In the genomic region with DNA sequence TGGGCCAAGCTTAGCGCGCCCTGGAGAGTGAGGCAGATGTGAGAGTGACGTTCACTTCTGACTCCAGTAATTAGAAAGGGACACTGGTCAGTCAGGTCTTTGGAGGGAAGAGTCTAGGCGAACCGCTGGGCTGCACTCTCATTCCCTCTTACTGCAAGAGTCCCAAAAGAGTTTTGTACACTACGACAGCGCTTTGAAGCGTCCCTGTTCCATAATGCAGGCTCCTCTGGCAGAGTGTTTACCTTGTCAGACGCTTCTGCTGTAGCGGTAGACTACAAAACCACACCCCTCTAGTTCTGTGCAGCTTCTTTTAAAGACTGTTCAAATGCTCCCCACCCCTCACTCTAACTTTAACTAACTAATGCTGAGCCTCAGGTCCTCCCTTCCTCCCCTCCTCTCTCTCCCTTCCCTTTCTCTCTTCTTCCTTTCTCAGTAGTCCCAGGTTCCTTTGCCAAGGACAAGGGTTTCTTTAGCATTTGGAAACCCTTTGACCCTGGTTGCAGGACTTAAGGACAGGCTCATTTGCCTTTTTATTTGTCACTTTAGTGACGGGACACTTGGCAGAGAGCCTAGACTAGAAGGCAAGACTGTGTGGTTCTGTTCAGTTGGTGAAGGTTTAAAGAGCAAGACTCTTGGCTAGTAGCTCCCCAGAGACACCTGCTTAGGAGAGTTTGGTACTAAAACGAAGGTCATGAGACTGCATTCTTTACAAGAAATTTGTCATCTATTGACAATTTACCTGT, we compare ENCODE assay signal across 8 mouse cellular contexts. TPM values are rescaled to one million over a fixed set of nuclear protein-coding genes. Genes with fewer than 3 reads are reported as not detected.
DNase-seq lines count a peak whose midpoint lies in the region; ATAC-seq and TF ChIP-seq lines count a peak whose summit lies in the region.

No protein-coding gene starts in this region.

- no peak overlapping the region for H3K27ac ChIP-seq in lung, postnatal 0 days (ENCODE audit: low read length)
- no peak overlapping the region for H3K27ac ChIP-seq in kidney, embryonic 16.5 days (ENCODE audit: low read length)
- H3K27ac ChIP-seq in neural tube, embryonic 14.5 days (ENCODE audit: low read depth, low read length) = no peak overlapping the region

- no peak for TF ChIP-seq EP300 in lung, postnatal 0 days (IDR thresholded peaks at IDR 0.05)

- ATAC-seq in lung, postnatal 0 days = peak; percentile 57; the same call in 1 of the 2 replicates
- peak; percentile 49; the same call in 1 of the 2 replicates for ATAC-seq in erythroblast, adult 5-6 weeks (replicated peaks; ENCODE audit: low FRiP score, poor library complexity, severe bottlenecking)
- ATAC-seq in kidney, embryonic 16.5 days (ENCODE audit: low FRiP score, low TSS enrichment) = peak; percentile 0; the same call in 1 of the 2 replicates
- ATAC-seq in neural tube, embryonic 14.5 days (ENCODE audit: low read depth) = peak; percentile 52

- H3K27me3 ChIP-seq in lung, postnatal 0 days (replicated peaks; ENCODE audit: insufficient read depth, low read length) = 0 out of 2 replicates have a peak, but pooled peaks cover 11% of the 10 kb centered on the region
- peaks cover 46% of the 10 kb centered on the region for H3K27me3 ChIP-seq in kidney, embryonic 16.5 days (ENCODE audit: insufficient read depth, low read length)
- H3K27me3 ChIP-seq in neural tube, embryonic 14.5 days (ENCODE audit: control insufficient read depth, insufficient read depth, low read length) = no peaks in the 10 kb centered on the region; the same call in 1 of the 2 replicates

- no peak for DNase-seq in lung, postnatal 0 days (ENCODE audit: low spot score)
- no peak for DNase-seq in lung, postnatal 14 days
- no peak for DNase-seq in left cerebral cortex, adult 18-20 months (ENCODE audit: low spot score in 2 of 2)
- no peak for DNase-seq in Muller cell, postnatal 12 days (ENCODE audit: inconsistent ontology term)
- DNase-seq in layer of hippocampus, postnatal 25 days (ENCODE audit: extremely low spot score in 1 of 2, low spot score in 1 of 2) = no peak

- peak overlapping the region; percentile 44 for H3K4me3 ChIP-seq in lung, postnatal 0 days (ENCODE audit: low read depth, low read length)
- H3K4me3 ChIP-seq in kidney, embryonic 16.5 days (ENCODE audit: low read length) = peak overlapping the region; percentile 50
- peak overlapping the region; percentile 48 for H3K4me3 ChIP-seq in neural tube, embryonic 14.5 days (ENCODE audit: low read depth, low read length)

- peak overlapping the region; percentile 60 for H3K4me2 ChIP-seq in lung, postnatal 0 days (replicated peaks; ENCODE audit: low read depth, low read length)
- peak overlapping the region; percentile 95 for H3K4me2 ChIP-seq in kidney, embryonic 16.5 days (replicated peaks; ENCODE audit: low read depth, low read length)
- peak overlapping the region; percentile 95 for H3K4me2 ChIP-seq in neural tube, embryonic 14.5 days (ENCODE audit: low read depth, low read length)

- H3K9me3 ChIP-seq in lung, postnatal 0 days (ENCODE audit: low read length) = no peaks in the 10 kb centered on the region
- H3K9me3 ChIP-seq in kidney, embryonic 16.5 days (ENCODE audit: low read length) = no peaks in the 10 kb centered on the region
- no peaks in the 10 kb centered on the region for H3K9me3 ChIP-seq in neural tube, embryonic 14.5 days (ENCODE audit: control insufficient read depth, low read length)

- WGBS in lung, postnatal 0 days = 3% methylated on average over 12 of the region's 12 CpGs
- 3% methylated on average over 12 of the region's 12 CpGs for WGBS in kidney, embryonic 16.5 days
- WGBS in neural tube, embryonic 14.5 days = 3% methylated on average over 12 of the region's 12 CpGs

- TF ChIP-seq CTCF in lung, postnatal 0 days (IDR thresholded peaks at IDR 0.05) = no peak

- no peaks in the 10 kb centered on the region for H3K36me3 ChIP-seq in lung, postnatal 0 days (ENCODE audit: insufficient read depth, low read length)
- H3K36me3 ChIP-seq in kidney, embryonic 16.5 days (ENCODE audit: insufficient read depth, low read length) = no peaks in the 10 kb centered on the region
- H3K36me3 ChIP-seq in neural tube, embryonic 14.5 days (ENCODE audit: control insufficient read depth, insufficient read depth, low read length) = no peaks in the 10 kb centered on the region

- peaks cover 7% of the 10 kb centered on the region; the same call in 1 of the 2 replicates for H3K4me1 ChIP-seq in lung, postnatal 0 days (ENCODE audit: insufficient read depth, low read depth, low read length)
- H3K4me1 ChIP-seq in kidney, embryonic 16.5 days (ENCODE audit: insufficient read depth, low read length) = peaks cover 8% of the 10 kb centered on the region
- 0 out of 2 replicates have a peak, but pooled peaks cover 8% of the 10 kb centered on the region for H3K4me1 ChIP-seq in neural tube, embryonic 14.5 days (ENCODE audit: control insufficient read depth, insufficient read depth, low read length)

- H3K9ac ChIP-seq in lung, postnatal 0 days (replicated peaks; ENCODE audit: low read depth) = no peak overlapping the region
- no peak overlapping the region for H3K9ac ChIP-seq in kidney, embryonic 16.5 days (replicated peaks; ENCODE audit: low read length)
- no peak overlapping the region for H3K9ac ChIP-seq in neural tube, embryonic 14.5 days (replicated peaks; ENCODE audit: low read depth, low read length)

RNA-seq across cellular contexts. Expression of a gene that starts 0.6 kb away (rescaled TPM):
- 0.14 and 0.23 TPM in 2 replicates for polyA plus RNA-seq in lung, postnatal 0 days (2015; fragmentation: Nextera tagmentation; extraction: Ambion mirVana)
- total RNA-seq in erythroblast, adult 5-6 weeks (2015; ENCODE audit: low replicate concordance) = not detected in 2 replicates
- 0.14 TPM in 1 of 2 replicates, not detected in the other for total RNA-seq in erythroblast, adult 5-6 weeks (2017; ENCODE audit: low replicate concordance)
- polyA plus RNA-seq in kidney, embryonic 16.5 days (2015; fragmentation: Nextera tagmentation; extraction: Ambion mirVana) = 0.28 and 0.32 TPM in 2 replicates
- 21.9 and 22.7 TPM in 2 replicates for polyA plus RNA-seq in neural tube, embryonic 14.5 days (2014; fragmentation: Nextera tagmentation; extraction: Ambion mirVana)
- total RNA-seq in left cerebral cortex, adult 18-20 months (2021) = 10 to 100 TPM; 46.1 to 58.6 TPM
- 10 to 100 TPM; 16.7 to 20.8 TPM for total RNA-seq in layer of hippocampus, postnatal 25 days (2021)

Comparison
In these comparisons a context has a peak if more than half of its experiments do, and no peak if none do; other contexts are left out.
1. ATAC-seq: peak in every context shown above with its lines; median percentile 57 in lung, postnatal 0 days; 52 in neural tube, embryonic 14.5 days; 49 in erythroblast, adult 5-6 weeks; 0 in kidney, embryonic 16.5 days.
2. RNA of a gene that starts 0.6 kb away (total RNA-seq): 46.1 to 58.6 TPM in left cerebral cortex, adult 18-20 months and 16.7 to 20.8 TPM in layer of hippocampus, postnatal 25 days; 0.14 TPM in erythroblast, adult 5-6 weeks; every median in the first group is over 10 times any median in the second.
3. Peak in every context shown above with its lines, with median percentiles within 50 percentile points of each other: H3K4me2 ChIP-seq and H3K4me3 ChIP-seq.